Mouse (Mus musculus) bone marrow macrophage, adult 2 months (primary cell): ENCODE measurements around the gene Ciita.

Experiments used
- CTCF ChIP-seq: IDR thresholded peaks from 2 replicates; pipeline ENCODE4 v1.5.1; 2012; ENCODE audit warnings: low read depth, mild to moderate bottlenecking, low read length, moderate library complexity
- POLR2A ChIP-seq: IDR thresholded peaks from 2 replicates; pipeline ENCODE4 v1.6.1; 2012; ENCODE audit warnings: mild to moderate bottlenecking, low read depth, low read length, borderline replicate concordance

- no peak for TF ChIP-seq CTCF
- no peak for TF ChIP-seq POLR2A
Measured at GRCm38 (mm10) chr16:10491716-10492115, 11.9 kb downstream of the Ciita start.
